ENCODE assay signal across 38 mouse cellular contexts in genomic region chr10:116955191-116955590, GRCm38 (mm10). TPM values are rescaled to one million over a fixed set of nuclear protein-coding genes. Genes with fewer than 3 reads are reported as not detected.
DNase-seq lines count a peak whose midpoint lies in the region; ATAC-seq lines count a peak whose summit lies in the region.
"Had no signal": no experiment of that assay in that cellular context is flagged by ENCODE, and none has a peak within 500 bp of the region (broad histone marks: within the 10 kb centered on the region; RNA-seq: fewer than 3 reads in every experiment).

No protein-coding gene starts in this region.

- no peak overlapping the region for H3K9ac ChIP-seq in lung, embryonic 16.5 days (ENCODE audit: low read length)
- H3K9ac ChIP-seq: embryonic facial prominence, embryonic 15.5 days; forebrain, embryonic 15.5 days; liver, embryonic 12.5 days; liver, postnatal 0 days; midbrain, embryonic 13.5 days; neural tube, embryonic 13.5 days had no signal

- ATAC-seq in lung, embryonic 16.5 days (ENCODE audit: low read depth), result peak; percentile 37
- no peak for ATAC-seq in megakaryocyte progenitor cell, adult 5-6 weeks (replicated peaks; ENCODE audit: poor library complexity)
- ATAC-seq: forebrain, embryonic 15.5 days; hindbrain, embryonic 16.5 days; liver, embryonic 12.5 days; liver, postnatal 0 days; midbrain, embryonic 13.5 days had no signal

- peaks cover 7% of the 10 kb centered on the region for H3K9me3 ChIP-seq in lung, embryonic 16.5 days (ENCODE audit: control insufficient read depth, low read length)
- H3K9me3 ChIP-seq: embryonic facial prominence, embryonic 15.5 days; forebrain, embryonic 10.5 days; forebrain, embryonic 15.5 days; liver, embryonic 12.5 days; neural tube, embryonic 13.5 days had no signal

- DNase-seq in 3T3-L1 (ENCODE audit: low read depth, low spot score) (peak; percentile 74), NIH3T3 (ENCODE audit: low read depth) (peak; percentile 90)
- peak; percentile 57 for DNase-seq in lung, postnatal 36 days
- DNase-seq in T-cell, adult 2 months (ENCODE audit: low spot score), result no peak
- DNase-seq in gastrocnemius, postnatal 14 days, result no peak
- DNase-seq: adrenal gland, postnatal 14 days; B cell, adult 2 months; cerebellum, adult 11-12 months; cerebellum, adult 9-11 months; kidney, adult 2 months; kidney, postnatal 36 days; left cerebral cortex, postnatal 4 days; liver, postnatal 0 days; thymus, adult 2 months; thymus, postnatal 36 days had no signal

- no peak overlapping the region for H3K4me2 ChIP-seq in lung, embryonic 16.5 days (ENCODE audit: low read depth, low read length)
- H3K4me2 ChIP-seq: embryonic facial prominence, embryonic 15.5 days; forebrain, embryonic 15.5 days; liver, embryonic 12.5 days; midbrain, embryonic 13.5 days; neural tube, embryonic 13.5 days had no signal

- H3K4me1 ChIP-seq in lung, embryonic 16.5 days (replicated peaks; ENCODE audit: control insufficient read depth, insufficient read depth, low read length), result no peaks in the 10 kb centered on the region
- H3K4me1 ChIP-seq: midbrain, embryonic 13.5 days had no signal

- H3K36me3 ChIP-seq in lung, embryonic 16.5 days (ENCODE audit: control insufficient read depth, insufficient read depth, low read length), result peaks cover 3% of the 10 kb centered on the region; the same call in 1 of the 2 replicates
- H3K36me3 ChIP-seq: embryonic facial prominence, embryonic 15.5 days; forebrain, embryonic 10.5 days; forebrain, embryonic 15.5 days; liver, embryonic 12.5 days; midbrain, embryonic 13.5 days; neural tube, embryonic 13.5 days had no signal

- 78% methylated on average over 6 of the region's 6 CpGs for WGBS in lung, embryonic 16.5 days

- no peaks in the 10 kb centered on the region for H3K27me3 ChIP-seq in lung, embryonic 16.5 days (ENCODE audit: control insufficient read depth, insufficient read depth, low read depth, low read length)
- H3K27me3 ChIP-seq: embryonic facial prominence, embryonic 15.5 days; forebrain, embryonic 15.5 days; liver, embryonic 12.5 days; megakaryocyte, embryonic 14.5 days; midbrain, embryonic 13.5 days; neural tube, embryonic 13.5 days had no signal

- peak overlapping the region; percentile 51 for H3K27ac ChIP-seq in lung, embryonic 16.5 days (ENCODE audit: low read length)
- H3K27ac ChIP-seq: embryonic facial prominence, embryonic 15.5 days; forebrain, embryonic 10.5 days; forebrain, embryonic 15.5 days; layer of hippocampus, adult 2 months; liver, embryonic 12.5 days; midbrain, embryonic 13.5 days; neural tube, embryonic 13.5 days had no signal

- intact Hi-C loops in gastrocnemius, postnatal 14 days (cut with DNase I; ENCODE audit: low total_unique reads), result no loop called here

- H3K4me3 ChIP-seq in lung, embryonic 16.5 days (ENCODE audit: low read length), result no peak overlapping the region
- H3K4me3 ChIP-seq: embryonic facial prominence, embryonic 15.5 days; forebrain, embryonic 10.5 days; forebrain, embryonic 15.5 days; layer of hippocampus, adult 2 months; liver, embryonic 12.5 days; megakaryocyte, embryonic 14.5 days; midbrain, embryonic 13.5 days; neural tube, embryonic 13.5 days had no signal

RNA-seq across cellular contexts. Expression of gene Rab3ip, which starts 4.6 kb away (rescaled TPM):
- polyA plus RNA-seq in lung, embryonic 16.5 days (2015; fragmentation: Nextera tagmentation; extraction: Ambion mirVana), result 31.6 and 33.8 TPM in 2 replicates
- 6.8 and 7.0 TPM in 2 replicates for total RNA-seq in megakaryocyte progenitor cell, adult 5-6 weeks (2015)
- total RNA-seq in megakaryocyte progenitor cell, adult 5-6 weeks (2017), result 14.1 TPM in 2 replicates
- total RNA-seq in gastrocnemius, postnatal 14 days (2021), result 10 to 100 TPM; 16.2 to 17.3 TPM

RNA-seq across cellular contexts. Expression of gene Gm10271, which starts 17.2 kb away (rescaled TPM):
- polyA plus RNA-seq in lung, embryonic 16.5 days (2015; fragmentation: Nextera tagmentation; extraction: Ambion mirVana), result not detected in 2 replicates
- total RNA-seq in megakaryocyte progenitor cell, adult 5-6 weeks (2015), result not detected in 2 replicates
- not detected in 2 replicates for total RNA-seq in megakaryocyte progenitor cell, adult 5-6 weeks (2017)
- total RNA-seq in gastrocnemius, postnatal 14 days (2021), result not detected
- total RNA-seq: adrenal gland, postnatal 14 days; common myeloid progenitor, adult 5-6 weeks; gastrocnemius, adult 8-10 months; heart, adult 8-10 months; heart, postnatal 25 days; layer of hippocampus, adult 2 months; layer of hippocampus, postnatal 25 days; left cerebral cortex, adult 8-10 months; left cerebral cortex, postnatal 4 days had no signal
- polyA plus RNA-seq: embryonic facial prominence, embryonic 15.5 days; forebrain, embryonic 10.5 days; forebrain, embryonic 15.5 days; gonadal fat pad, adult 2 months; heart, embryonic 14.5 days; hindbrain, embryonic 11.5 days; hindbrain, embryonic 16.5 days; intestine, embryonic 14.5 days; kidney, adult 2 months; kidney, embryonic 16.5 days; limb, embryonic 14.5 days; liver, embryonic 12.5 days; liver, postnatal 0 days; midbrain, embryonic 13.5 days; neural tube, embryonic 13.5 days; thymus, adult 2 months had no signal

RNA-seq across cellular contexts. Expression of gene Best3, which starts 30.9 kb away (rescaled TPM):
- polyA plus RNA-seq in lung, embryonic 16.5 days (2015; fragmentation: Nextera tagmentation; extraction: Ambion mirVana), result 0.15 and 0.21 TPM in 2 replicates
- not detected in 2 replicates for total RNA-seq in megakaryocyte progenitor cell, adult 5-6 weeks (2015)
- not detected in 2 replicates for total RNA-seq in megakaryocyte progenitor cell, adult 5-6 weeks (2017)
- total RNA-seq in gastrocnemius, postnatal 14 days (2021), result 10 to 100 TPM in 1 of 2 experiments, 1 to 10 TPM in 1; 9.2 to 11.7 TPM
- total RNA-seq: common myeloid progenitor, adult 5-6 weeks had no signal
- polyA plus RNA-seq: forebrain, embryonic 10.5 days; liver, embryonic 12.5 days; liver, postnatal 0 days; neural tube, embryonic 13.5 days had no signal

RNA-seq across cellular contexts. Expression of gene Myrfl, which starts 58.5 kb away (rescaled TPM):
- 0.08 TPM in 1 of 2 replicates, not detected in the other for polyA plus RNA-seq in lung, embryonic 16.5 days (2015; fragmentation: Nextera tagmentation; extraction: Ambion mirVana)
- total RNA-seq in megakaryocyte progenitor cell, adult 5-6 weeks (2015), result not detected in 2 replicates
- total RNA-seq in megakaryocyte progenitor cell, adult 5-6 weeks (2017), result not detected in 2 replicates
- under 1 TPM; 0.11 to 0.39 TPM for total RNA-seq in gastrocnemius, postnatal 14 days (2021)
- total RNA-seq: adrenal gland, postnatal 14 days; common myeloid progenitor, adult 5-6 weeks had no signal
- polyA plus RNA-seq: forebrain, embryonic 10.5 days; liver, postnatal 0 days had no signal

Comparison
In these comparisons a context has a peak if more than half of its experiments do, and no peak if none do; other contexts are left out.
1. DNase-seq: peak in 3T3-L1 (single experiment), NIH3T3 (single experiment) and lung, postnatal 36 days (single experiment); none in T-cell, adult 2 months (single experiment) and gastrocnemius, postnatal 14 days (single experiment).
2. RNA of gene Best3, which starts 30.9 kb away (total RNA-seq): 9.2 to 11.7 TPM in gastrocnemius, postnatal 14 days; not detected in megakaryocyte progenitor cell, adult 5-6 weeks; every median in the first group is over 10 times any median in the second.